Mouse (Mus musculus) heart, postnatal 0 days (tissue): ENCODE measurements at regions not wholly inside any gene's neighbourhood (a gene's known extent, or its start where the extent isn't known, plus 50 kb on each side); places are given as distances from the start of the nearest gene placed in this dataset.

Source experiments
- CTCF ChIP-seq: IDR thresholded peaks from 2 replicates; pipeline ENCODE4 v1.5.1; 2016; ENCODE audit warnings: antibody characterized with exemption, control low read depth, low read depth
- EP300 ChIP-seq: IDR thresholded peaks from 2 replicates; pipeline ENCODE4 v1.6.1; 2016; ENCODE audit warnings: antibody characterized with exemption, low read depth

DNA sequence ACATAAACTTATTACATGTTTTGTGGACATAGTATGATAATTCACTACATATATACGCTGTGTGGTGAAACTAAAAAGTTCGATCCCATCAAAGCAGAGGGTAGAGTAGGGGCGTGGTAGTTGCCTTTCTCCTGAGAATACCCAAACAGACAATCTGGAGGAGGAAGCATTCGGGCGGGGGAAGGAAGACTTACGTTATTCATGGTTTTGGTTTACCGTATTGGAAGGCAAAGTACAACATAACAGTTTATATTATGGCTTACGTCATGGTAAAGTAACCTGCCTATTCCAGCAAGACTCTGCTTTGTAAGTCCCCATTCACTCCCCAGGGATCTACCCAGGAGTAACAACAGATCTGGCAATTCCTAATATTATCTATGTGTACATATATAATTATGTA lies 76.9 kb upstream of the Cpeb4 start:
- no peak for TF ChIP-seq CTCF
- TF ChIP-seq EP300: no peak
